Mouse (Mus musculus): ENCODE data around the gene 3425401B19Rik.

3425401B19Rik gene

DNA sequence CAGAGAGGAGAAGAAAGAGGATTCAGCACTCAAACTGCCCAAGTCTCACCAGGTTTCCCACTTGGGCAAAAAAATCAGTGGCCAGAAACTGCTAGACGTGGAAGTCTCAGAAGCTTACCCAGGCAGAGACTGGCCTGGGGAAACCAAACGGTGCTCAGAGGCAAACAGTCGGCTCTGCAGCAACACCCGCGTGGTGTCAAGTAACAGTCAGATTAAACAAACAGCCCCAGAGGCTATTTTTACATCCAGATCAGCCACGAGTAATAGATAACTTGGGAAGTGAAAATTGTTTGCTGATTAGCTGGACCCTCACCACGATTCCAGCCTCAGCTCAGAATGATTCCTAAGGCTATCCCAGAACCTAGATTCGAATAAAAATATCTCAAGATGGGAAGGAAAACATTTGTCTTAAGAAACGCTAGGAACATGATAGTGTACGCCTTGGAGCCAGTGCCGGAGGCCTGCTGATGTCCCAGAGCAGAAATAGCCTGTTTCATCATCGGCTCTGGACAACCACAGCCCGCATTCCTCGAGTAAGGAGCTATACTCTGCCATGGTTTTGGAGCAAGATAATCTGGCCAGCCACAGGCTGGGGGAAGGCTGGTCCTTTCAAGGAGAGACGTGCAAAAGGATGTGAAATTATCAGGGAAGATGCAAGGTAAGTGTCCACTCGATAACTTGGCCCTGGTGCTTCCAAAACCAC is at the start of gene 3425401B19Rik:
3425401B19Rik (minus strand) TSS at position 170 of the 703 bp plus-strand sequence.
- no peak for DNase-seq

- DNase-seq: no peak
Observed at GRCm38 (mm10) chr14:32732961-32733360, 47.9 kb upstream of the 3425401B19Rik start.

DNA sequence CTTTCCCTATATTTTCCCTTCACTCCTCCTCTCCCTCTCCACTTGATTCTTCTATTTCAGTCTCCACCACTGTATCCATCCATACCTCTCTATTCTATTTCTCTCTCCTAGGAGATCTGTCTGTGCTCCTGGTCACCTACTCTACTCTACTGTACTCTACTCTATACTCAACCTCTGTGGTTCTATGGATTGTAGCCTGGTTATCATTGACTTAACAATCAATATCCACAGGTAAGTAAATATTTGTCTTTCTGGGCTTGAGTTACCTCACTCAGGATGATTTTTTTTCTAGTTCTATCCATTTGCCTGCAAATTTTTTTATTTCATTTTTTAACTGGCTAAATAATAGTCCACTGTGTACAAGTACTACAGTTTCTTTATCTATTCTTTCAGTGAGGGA is 41.8 kb upstream of the 3425401B19Rik start:
- no peak for DNase-seq

- DNase-seq: no peak
Observed at GRCm38 (mm10) chr14:32721461-32721860, 36.4 kb upstream of the 3425401B19Rik start.

GRCm38 (mm10) chr14:32716763-32717439 is 31.8 kb upstream of the 3425401B19Rik start:
- no peak for DNase-seq

- no peak for DNase-seq
Observed at GRCm38 (mm10) chr14:32715489-32715888, 30.4 kb upstream of the 3425401B19Rik start.

- no peak for DNase-seq
Observed at GRCm38 (mm10) chr14:32715076-32715475, 30.0 kb upstream of the 3425401B19Rik start.

DNA sequence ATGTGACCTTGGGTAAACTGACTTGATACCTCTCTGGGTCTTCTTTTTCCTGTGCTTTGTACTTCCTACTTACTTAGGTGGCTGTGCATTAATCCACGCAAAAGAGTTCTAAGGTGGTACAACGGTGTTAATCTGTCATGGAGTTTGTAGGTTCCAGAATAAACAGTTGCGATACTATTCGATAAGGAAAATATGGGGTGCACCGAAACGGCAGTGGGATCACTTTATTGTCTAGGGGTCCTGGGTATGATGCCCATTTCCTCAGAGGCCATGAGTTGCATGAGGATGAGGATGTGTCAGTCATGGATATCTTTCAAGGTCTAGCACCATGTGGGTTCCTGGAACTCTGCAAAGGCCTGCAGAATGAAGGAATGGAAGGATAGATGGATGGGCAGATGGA is 24.8 kb upstream of the 3425401B19Rik start:
- DNase-seq: no peak

GRCm38 (mm10) chr14:32708756-32709155 is 23.7 kb upstream of the 3425401B19Rik start:
- DNase-seq: no peak

- no peak for DNase-seq
Observed at GRCm38 (mm10) chr14:32707938-32708337, 22.8 kb upstream of the 3425401B19Rik start.

GRCm38 (mm10) chr14:32700972-32701371 is 15.9 kb upstream of the 3425401B19Rik start:
- no peak for DNase-seq

GRCm38 (mm10) chr14:32698556-32698955 is 13.5 kb upstream of the 3425401B19Rik start:
- DNase-seq: no peak

- no peak for DNase-seq
Observed at GRCm38 (mm10) chr14:32697774-32698173, 12.7 kb upstream of the 3425401B19Rik start.

DNA sequence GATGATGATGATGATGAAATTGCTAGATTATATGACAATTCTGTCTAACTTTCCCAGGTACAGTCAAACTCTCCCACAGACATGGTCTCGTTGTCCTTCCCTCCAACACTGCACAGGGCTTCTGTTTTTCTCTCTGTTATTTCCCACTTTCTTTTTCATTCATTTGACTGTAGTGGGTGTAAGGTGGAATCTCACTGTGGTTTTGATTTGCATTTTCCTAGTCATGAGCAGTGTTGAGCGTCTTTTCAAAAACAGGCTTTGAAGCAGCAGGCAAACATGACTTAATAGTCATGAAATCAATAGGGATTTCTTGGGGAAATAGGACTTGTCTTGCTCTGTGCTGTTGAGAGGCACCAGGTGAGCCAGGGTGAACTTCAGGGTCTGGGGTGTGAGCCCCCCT is 11.3 kb upstream of the 3425401B19Rik start:
- DNase-seq: no peak

DNA sequence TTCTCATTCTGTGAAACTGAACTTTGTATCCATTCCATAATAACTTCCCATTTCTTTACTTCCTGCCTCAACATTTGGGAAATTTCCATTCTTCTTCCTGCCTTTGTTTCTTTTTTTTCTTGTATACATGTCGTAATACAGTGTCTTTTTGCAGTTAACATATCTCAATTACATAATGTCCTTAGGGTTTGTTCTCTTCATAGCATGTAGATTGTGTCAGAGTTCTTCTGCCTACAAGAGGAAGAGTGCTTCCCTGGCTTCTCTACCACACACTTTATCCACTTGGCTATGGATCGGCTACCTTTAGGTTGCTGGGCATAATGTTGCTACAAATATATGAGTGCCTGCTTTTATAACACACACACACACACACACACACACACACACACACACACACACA is 10.8 kb upstream of the 3425401B19Rik start:
- DNase-seq: no peak

DNA sequence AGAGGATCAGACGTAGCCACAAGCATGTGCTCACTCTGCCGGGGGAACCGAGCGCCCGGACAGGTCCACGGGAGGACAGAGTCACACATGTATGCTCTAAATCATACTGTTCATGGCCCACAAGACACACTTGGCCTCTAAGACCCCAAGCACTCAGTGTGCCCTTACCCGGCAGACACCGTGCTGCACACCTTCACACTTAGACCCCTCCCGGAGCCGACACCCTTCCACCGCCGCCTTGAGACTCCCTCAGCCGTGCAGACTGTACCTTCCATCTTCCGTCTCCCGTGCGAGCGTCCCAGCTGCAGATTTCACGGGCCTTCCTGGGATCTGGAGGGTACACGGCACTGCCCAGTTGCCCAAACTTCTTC is 373 bp downstream of the 3425401B19Rik start:
- no peak for DNase-seq

DNA sequence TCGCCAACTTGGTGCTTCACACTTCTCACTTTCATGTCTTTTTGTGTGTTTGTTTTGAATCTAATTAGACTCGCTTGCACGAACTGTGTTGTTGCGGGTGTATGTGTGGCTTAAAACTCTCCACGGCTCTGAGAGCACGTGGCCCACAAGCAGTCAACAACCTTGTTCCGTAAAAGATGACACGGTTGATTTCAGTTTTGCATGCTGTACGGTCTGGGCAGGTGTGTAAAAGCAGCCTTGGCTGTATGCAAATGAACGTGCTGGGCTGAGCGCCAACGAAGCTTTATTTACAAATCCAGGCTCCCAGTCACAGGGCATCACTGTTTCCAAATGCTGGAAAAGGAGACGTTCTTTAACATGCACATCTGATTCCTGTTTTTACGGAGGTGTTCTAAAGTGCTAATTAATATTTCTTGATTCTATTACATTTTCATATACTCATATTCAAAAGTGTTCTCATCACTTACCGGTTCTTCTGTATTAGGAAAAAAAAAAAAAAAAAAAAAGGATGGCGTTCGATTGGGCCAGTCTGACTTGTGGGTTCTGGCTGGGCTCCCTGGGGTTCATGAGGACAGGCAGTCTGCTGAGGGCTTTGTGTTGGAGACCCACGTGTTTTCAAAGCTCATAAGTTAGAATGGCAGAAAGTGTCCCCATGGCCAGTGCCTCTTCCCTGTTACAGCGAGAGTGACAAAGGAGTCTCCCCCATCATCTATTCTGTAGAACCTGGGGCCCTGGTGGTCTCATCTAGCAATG is 935 bp downstream of the 3425401B19Rik start:
- peak; percentile 39 for DNase-seq

- DNase-seq: peak; percentile 69
Observed at GRCm38 (mm10) chr14:32683251-32683838, 1.7 kb downstream of the 3425401B19Rik start.

DNA sequence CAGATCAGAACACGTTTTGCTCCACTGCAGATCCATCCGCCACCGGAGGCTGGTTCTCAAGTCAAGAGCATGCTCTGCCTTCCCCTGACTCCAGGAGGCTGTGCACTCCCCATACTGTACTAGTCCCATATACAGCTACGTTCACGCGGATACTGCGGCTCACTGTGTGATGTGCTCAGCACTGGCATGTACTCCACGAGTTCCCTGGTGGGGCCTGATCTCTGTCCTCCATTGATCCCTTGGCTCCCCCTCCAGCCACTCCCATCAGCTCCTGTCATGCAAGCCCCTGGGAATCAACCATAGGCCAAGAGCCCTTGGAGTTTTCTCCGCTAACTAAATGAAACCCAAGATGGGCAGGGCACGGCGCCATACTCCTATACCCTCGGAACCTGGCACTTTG is 2.6 kb downstream of the 3425401B19Rik start:
- DNase-seq: no peak

- no peak for DNase-seq
Observed at GRCm38 (mm10) chr14:32681603-32682002, 3.5 kb downstream of the 3425401B19Rik start.

DNA sequence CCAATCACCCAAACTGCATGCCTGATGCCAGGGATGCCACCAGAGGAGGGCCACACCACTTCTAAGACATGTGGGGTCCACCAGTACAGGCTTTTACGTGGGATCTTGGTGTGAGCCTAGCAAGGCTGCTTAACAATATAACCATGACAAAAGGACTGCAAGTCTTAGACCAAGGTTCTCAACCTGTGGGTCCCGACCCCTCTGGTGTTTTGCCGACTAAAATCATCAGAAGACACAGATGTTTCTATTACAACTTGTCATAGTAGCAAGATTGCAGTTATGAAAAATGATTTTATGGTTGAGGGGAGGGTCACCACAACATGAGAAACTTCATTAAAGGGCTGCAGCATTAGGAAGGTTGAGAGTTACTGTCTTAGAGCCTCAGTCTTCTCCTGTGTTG is 6.5 kb downstream of the 3425401B19Rik start:
- DNase-seq: no peak

DNA sequence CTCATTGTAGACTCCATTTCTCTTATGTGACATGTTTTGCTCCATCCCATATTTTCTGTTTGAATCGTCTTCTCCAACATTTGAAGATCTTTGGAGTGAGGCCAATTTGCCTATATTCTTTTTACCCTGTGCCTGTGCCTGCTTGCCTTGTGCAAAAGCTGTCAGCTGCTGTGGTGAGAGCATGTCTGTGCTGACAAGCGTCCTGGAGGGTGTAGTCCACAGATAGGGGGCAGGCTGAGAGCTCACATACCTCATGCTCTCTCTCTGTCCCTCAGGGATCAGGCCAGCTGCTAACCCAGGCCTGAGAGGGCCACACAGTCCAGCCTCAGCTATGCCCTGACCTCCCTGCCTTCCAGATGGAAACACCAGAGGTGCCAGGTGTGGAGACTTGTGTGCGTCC is 11.9 kb downstream of the 3425401B19Rik start:
- no peak for DNase-seq

GRCm38 (mm10) chr14:32663099-32663498 is 22.0 kb downstream of the 3425401B19Rik start:
- no peak for DNase-seq

Measured in kidney, postnatal 10 days (tissue).